Mouse (Mus musculus) urinary bladder, postnatal 4 days (tissue): ENCODE measurements around the gene Rars.

Experiments
- DNase-seq, 2 experiments: peaks; one replicate each; pipeline ENCODE4 v3.0.0; 2021 to 2022; ENCODE audit warnings: low spot score in 2 of 2

Gene Rars

DNA sequence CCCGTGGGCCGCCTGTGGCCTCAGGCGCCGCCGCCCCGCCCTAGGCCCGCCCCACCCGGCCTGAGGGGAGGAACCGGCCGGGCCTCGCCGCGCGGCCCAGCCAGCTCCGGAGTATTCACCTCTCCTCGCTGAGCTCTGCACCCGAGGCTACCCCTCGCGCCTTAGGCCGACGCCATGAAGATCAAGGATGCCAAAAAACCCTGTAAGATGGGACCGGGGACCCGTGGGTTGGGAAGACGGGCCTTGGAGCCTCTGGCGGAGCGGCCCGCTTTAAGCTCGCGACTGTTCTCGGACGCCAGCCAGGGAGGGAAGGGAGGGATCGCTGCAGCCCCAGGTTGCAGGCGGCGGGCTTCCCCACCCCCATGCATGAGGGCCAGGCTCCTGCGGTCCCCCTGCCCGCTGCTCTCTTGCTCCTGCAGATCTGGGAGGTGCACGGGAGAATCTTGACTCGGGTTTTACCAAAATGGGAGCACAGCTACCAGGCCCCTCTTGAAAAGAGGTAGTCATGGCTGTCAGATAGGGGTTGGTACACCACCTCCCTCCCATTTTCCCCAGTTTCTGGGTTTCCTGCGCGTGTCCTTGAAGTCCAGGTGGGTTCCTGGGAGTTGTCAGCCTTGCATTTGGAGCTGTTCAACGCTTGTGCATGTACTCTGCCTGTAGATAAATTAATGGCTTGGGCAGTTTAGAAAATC, 64.4 kb downstream of the Rars start:
- DNase-seq: peak; percentile 73

DNA sequence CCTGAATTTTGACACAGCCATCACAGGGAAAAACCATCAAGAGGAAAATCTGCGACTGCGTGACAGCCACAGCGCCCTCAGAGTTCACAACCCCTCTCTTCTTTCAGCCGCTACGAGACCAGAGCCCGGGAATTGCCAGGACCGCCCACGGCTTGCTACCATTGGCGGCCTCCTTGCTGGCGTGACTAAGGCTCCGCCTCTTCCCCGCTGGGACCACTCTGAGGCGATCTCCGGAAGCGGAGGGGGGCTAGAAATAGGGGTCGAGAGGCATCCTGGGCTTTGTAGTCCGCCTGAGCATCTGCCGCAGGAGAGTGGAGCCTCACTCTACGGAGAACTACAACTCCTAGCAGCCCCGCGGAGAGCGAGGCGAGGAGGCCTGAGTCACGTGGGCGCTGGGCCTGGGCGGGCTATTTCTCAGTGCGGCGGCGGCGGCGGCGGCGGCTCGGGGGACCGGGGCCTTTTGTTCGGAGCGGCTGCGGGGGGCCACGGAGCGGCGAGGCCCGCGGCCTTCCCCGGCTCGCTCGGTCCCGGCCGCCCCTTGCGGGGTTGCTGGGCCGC, 65.0 kb downstream of the Rars start, which contains the start of gene Pank3:
Gene Pank3, plus strand, starts transcription at position 297 of the 558 bp plus-strand sequence.
- DNase-seq: peak; percentile 95 to 97

DNA sequence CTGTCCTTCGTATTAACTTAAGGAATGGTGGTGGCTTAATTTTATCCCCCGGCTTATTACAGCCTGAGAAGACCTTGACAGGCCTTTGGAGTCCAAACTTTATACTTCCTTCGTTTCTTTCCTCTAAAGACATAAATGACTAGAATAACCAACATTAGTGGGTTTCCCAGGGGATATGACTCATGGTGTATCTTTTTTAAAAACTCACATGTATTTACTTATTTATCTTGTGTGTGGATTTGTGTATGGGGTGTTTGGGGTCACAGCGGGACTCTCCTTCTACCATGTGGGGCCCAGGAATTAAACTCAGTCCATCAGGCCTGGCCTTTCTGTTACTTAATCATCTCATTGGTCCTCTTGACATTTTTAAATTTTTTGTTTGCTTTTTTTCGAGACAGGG, 67.5 kb downstream of the Rars start:
- no peak for DNase-seq

DNA sequence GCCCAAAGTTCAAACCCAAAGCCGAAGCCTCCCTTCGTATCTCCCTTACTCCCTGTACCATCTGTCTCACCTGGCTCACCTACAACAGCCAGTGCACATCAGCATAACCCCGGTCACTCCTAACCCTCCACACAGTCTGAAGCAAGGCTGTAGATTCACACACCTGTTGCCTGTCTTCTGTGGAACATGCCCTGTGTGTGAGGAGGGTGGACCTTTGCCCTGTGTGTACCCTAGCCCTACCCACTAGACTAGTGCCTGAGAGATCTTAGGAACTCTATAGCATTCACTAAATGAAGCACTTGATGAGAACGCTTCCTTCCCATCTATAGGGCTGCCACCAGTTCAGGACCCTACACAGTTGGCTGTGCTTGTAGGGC, 73.7 kb downstream of the Rars start:
- no peak for DNase-seq

DNA sequence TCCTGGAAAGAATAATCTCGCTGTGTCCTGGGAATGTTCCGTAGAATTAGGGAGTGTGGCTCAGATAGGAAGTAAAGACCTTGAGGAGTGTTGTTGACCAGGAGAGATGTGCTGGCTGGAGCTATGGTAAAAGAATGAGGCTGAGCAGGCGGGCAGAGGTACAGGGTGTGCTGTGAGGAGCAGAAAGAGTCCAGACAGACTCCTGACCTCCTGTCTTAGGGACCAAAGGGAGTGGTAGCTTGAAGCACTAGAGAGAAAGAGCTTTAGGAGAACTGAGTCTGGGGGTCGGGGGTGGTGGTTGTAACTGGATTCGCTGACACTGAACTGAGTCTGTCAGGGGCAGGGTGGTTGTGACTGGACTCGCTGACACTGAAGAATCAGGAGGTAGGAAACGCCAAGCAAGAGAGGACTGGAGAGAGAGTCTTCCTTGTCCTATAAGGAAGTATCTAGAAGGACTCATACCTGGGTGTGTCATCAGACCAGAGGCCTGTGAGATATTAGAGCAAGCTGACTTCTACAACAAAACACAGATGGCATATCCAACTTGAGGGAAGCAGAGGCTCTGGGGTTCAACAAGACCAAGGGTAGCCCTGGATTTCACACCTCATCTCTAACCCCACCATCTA, 74.2 kb downstream of the Rars start:
- DNase-seq: no peak
